ENCODE assay signal across 10 mouse cellular contexts in the genomic region with DNA sequence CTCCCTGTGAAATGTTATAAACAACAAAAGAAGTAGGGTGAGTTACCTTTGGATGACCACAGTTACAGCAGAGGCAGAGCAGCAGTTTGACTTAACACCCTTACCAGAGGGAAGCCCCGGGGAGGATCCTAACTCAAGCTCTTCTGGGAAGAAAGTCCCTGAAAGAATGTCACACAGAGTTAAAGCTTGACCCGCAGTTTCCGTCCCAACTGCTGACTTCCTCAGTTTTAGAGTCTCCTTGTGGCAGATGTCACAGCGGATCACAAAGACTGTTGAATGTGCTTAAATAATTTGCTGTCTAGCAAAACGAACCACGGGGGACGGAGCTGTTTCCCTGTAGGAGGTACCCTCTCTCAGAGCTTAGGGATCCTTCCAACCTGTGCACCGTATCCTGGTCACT.
A peak's percentile ranks its signal among the peaks of the same experiment; 100 is the strongest.
DNase-seq lines count a peak whose midpoint lies in the region; ATAC-seq and TF ChIP-seq lines count a peak whose summit lies in the region.
"Had no signal": no experiment of that assay in that cellular context is flagged by ENCODE, and none has a peak within 500 bp of the region (broad histone marks: within the 10 kb centered on the region; RNA-seq: fewer than 3 reads in every experiment).

No protein-coding gene starts in this region.

- no peak for ATAC-seq in kidney, embryonic 14.5 days (ENCODE audit: low FRiP score, low TSS enrichment)
- ATAC-seq in megakaryocyte-erythroid progenitor cell, adult 5-6 weeks (replicated peaks; ENCODE audit: low FRiP score, low TSS enrichment, poor library complexity, severe bottlenecking) = peak; percentile 30; the same call in 1 of the 2 replicates
- no peak for ATAC-seq in stomach, postnatal 0 days (ENCODE audit: low FRiP score, low TSS enrichment)

- H3K27ac ChIP-seq in kidney, embryonic 14.5 days (ENCODE audit: low read depth, low read length) = no peak overlapping the region
- no peak overlapping the region for H3K27ac ChIP-seq in stomach, postnatal 0 days (replicated peaks)
- H3K27ac ChIP-seq in limb, embryonic 10.5 days = no peak overlapping the region
- H3K27ac ChIP-seq: liver, embryonic 14.5 days had no signal

- H3K27me3 ChIP-seq in kidney, embryonic 14.5 days (ENCODE audit: control insufficient read depth, insufficient read depth, low read length) = no peaks in the 10 kb centered on the region
- no peaks in the 10 kb centered on the region for H3K27me3 ChIP-seq in stomach, postnatal 0 days (ENCODE audit: control insufficient read depth, insufficient read depth, low read length)
- no peaks in the 10 kb centered on the region for H3K27me3 ChIP-seq in limb, embryonic 10.5 days (ENCODE audit: low read depth, poor library complexity, severe bottlenecking)

- H3K36me3 ChIP-seq in kidney, embryonic 14.5 days (ENCODE audit: control insufficient read depth, insufficient read depth, low read length) = no peaks in the 10 kb centered on the region
- no peaks in the 10 kb centered on the region for H3K36me3 ChIP-seq in stomach, postnatal 0 days (ENCODE audit: control insufficient read depth, insufficient read depth, low read length)
- H3K36me3 ChIP-seq in limb, embryonic 10.5 days = no peaks in the 10 kb centered on the region

- TF ChIP-seq EP300 in stomach, postnatal 0 days (optimal IDR thresholded peaks at IDR 0.05) = no peak

- 17% methylated on average over 8 of the region's 8 CpGs for WGBS in kidney, embryonic 14.5 days
- WGBS in stomach, postnatal 0 days = 46% methylated on average over 8 of the region's 8 CpGs
- 33% methylated on average over 8 of the region's 8 CpGs for WGBS in limb, embryonic 10.5 days

- no peak for TF ChIP-seq CTCF in stomach, postnatal 0 days (IDR thresholded peaks at IDR 0.05; ENCODE audit: low read depth)

- no peaks in the 10 kb centered on the region for H3K9me3 ChIP-seq in kidney, embryonic 14.5 days (ENCODE audit: control insufficient read depth, low read length)
- H3K9me3 ChIP-seq in stomach, postnatal 0 days (ENCODE audit: control insufficient read depth, low read length) = no peaks in the 10 kb centered on the region
- H3K9me3 ChIP-seq in limb, embryonic 10.5 days (replicated peaks) = no peaks in the 10 kb centered on the region

- H3K4me1 ChIP-seq in kidney, embryonic 14.5 days (ENCODE audit: control insufficient read depth, insufficient read depth, low read length) = peaks cover 11% of the 10 kb centered on the region
- H3K4me1 ChIP-seq in stomach, postnatal 0 days (replicated peaks; ENCODE audit: control insufficient read depth, insufficient read depth) = no peaks in the 10 kb centered on the region
- H3K4me1 ChIP-seq in limb, embryonic 10.5 days = no peaks in the 10 kb centered on the region

- no peak overlapping the region for H3K4me3 ChIP-seq in kidney, embryonic 14.5 days (ENCODE audit: low read length)
- H3K4me3 ChIP-seq in stomach, postnatal 0 days (ENCODE audit: low read depth, low read length) = no peak overlapping the region
- no peak overlapping the region for H3K4me3 ChIP-seq in limb, embryonic 10.5 days

- H3K9ac ChIP-seq in kidney, embryonic 14.5 days (ENCODE audit: low read depth, low read length) = no peak overlapping the region
- H3K9ac ChIP-seq in stomach, postnatal 0 days (ENCODE audit: low read length) = no peak overlapping the region
- H3K9ac ChIP-seq: liver, embryonic 14.5 days had no signal

- DNase-seq in kidney, adult 11 months = peak; percentile 17
- DNase-seq in c-Kit-positive CD71-negative TER-119-negative erythroid progenitor cells, embryonic 14.5 days (ENCODE audit: low read depth) = peak; percentile 23
- peak; percentile 53 for DNase-seq in kidney, postnatal 14 days
- DNase-seq in cerebellum, postnatal 4 days (ENCODE audit: low spot score in 2 of 2) = no peak
- DNase-seq in stomach, postnatal 0 days (ENCODE audit: low spot score) = no peak
- DNase-seq in limb, embryonic 10.5 days (ENCODE audit: low spot score) = no peak
- DNase-seq: cerebellum, postnatal 10 days had no signal

- no peak overlapping the region for H3K4me2 ChIP-seq in kidney, embryonic 14.5 days (replicated peaks; ENCODE audit: low read depth, low read length)
- no peak overlapping the region for H3K4me2 ChIP-seq in stomach, postnatal 0 days (replicated peaks; ENCODE audit: low read depth)

Comparison
In these comparisons a context has a peak if more than half of its experiments do, and no peak if none do; other contexts are left out.
1. DNase-seq: peak in kidney, adult 11 months (single experiment), c-Kit-positive CD71-negative TER-119-negative erythroid progenitor cells, embryonic 14.5 days (single experiment) and kidney, postnatal 14 days (single experiment); none in cerebellum, postnatal 4 days (0 of 2), stomach, postnatal 0 days (single experiment) and limb, embryonic 10.5 days (single experiment).